Mouse (Mus musculus) olfactory bulb, adult 2 months (tissue): ENCODE measurements around the gene Casz1.

Source experiments
- CTCF ChIP-seq: fragments of 200-500 bp; IDR thresholded peaks from 2 replicates; pipeline ENCODE4 v1.5.1; 2012; ENCODE audit warnings: low read depth, mild to moderate bottlenecking, low read length, moderate library complexity; ENCODE audit not compliant: insufficient read depth
- POLR2A ChIP-seq: fragments of 200-500 bp; IDR thresholded peaks from 2 replicates; pipeline ENCODE4 v1.6.1; 2012; ENCODE audit warnings: mild to moderate bottlenecking, low read depth, low read length, moderate library complexity; ENCODE audit not compliant: insufficient read depth

- TF ChIP-seq POLR2A = no peak
- no peak for TF ChIP-seq CTCF
These were observed 136.5 kb downstream of the Casz1 start for GRCm38 (mm10) chr4:148940674-148941211.
